Mouse (Mus musculus) adrenal gland, adult 2 months (tissue): ENCODE results near the gene Pcsk1n. TPM values are rescaled to one million over a fixed set of nuclear protein-coding genes. Genes with fewer than 3 reads are reported as not detected.

ENCODE experiments used
- DNase-seq: peaks from one replicate; pipeline ENCODE4 v3.0.0; 2021
- polyA plus RNA-seq: library from polyadenylated mRNA; depleted of rRNA; stranded (reverse); fragments of >200 nt; gene quantifications from 2 replicates; pipeline ENCODE4 v1.2.3, GENCODE M21; 2012; rRNA removed
- total RNA-seq, 2 experiments: library from RNA; stranded (reverse); gene quantifications; 2 replicates each; pipeline ENCODE4 v1.2.3; 2021

Pcsk1n gene
- total and polyA plus RNA-seq, 3 experiments, result 34.7 to 223 (median 59.2) TPM

GRCm38 (mm10) chrX:7947108-7947899, 27.7 kb downstream of the Pcsk1n start, which contains the start of gene Hdac6:
Gene Hdac6, minus strand, starts transcription at chrX:7947889.
- peak; percentile 11 for DNase-seq

GRCm38 (mm10) chrX:7947900-7948492, 28.4 kb downstream of the Pcsk1n start:
- peak; percentile 96 for DNase-seq

- peak; percentile 52 for DNase-seq
Observed at GRCm38 (mm10) chrX:7950091-7950490, 30.5 kb downstream of the Pcsk1n start.

- no peak for DNase-seq
Observed at GRCm38 (mm10) chrX:7958868-7959267, 39.2 kb downstream of the Pcsk1n start.

- no peak for DNase-seq
Observed at GRCm38 (mm10) chrX:7963829-7964626, 44.4 kb downstream of the Pcsk1n start.

GRCm38 (mm10) chrX:7966161-7966560, 46.5 kb downstream of the Pcsk1n start:
- DNase-seq, result no peak

- no peak for DNase-seq
Observed at GRCm38 (mm10) chrX:7967596-7968201, 48.1 kb downstream of the Pcsk1n start.

- DNase-seq, result no peak
Observed at GRCm38 (mm10) chrX:7968226-7968625, 48.6 kb downstream of the Pcsk1n start.

- no peak for DNase-seq
Observed at GRCm38 (mm10) chrX:7968899-7969298, 49.3 kb downstream of the Pcsk1n start.

- DNase-seq, result no peak
Observed at GRCm38 (mm10) chrX:7971292-7971691, 51.7 kb downstream of the Pcsk1n start.

Other genes starting within 250 kb of the Pcsk1n start
- gene Plp2, start 248.4 kb upstream of the Pcsk1n start, total RNA-seq, result 10 to 100 TPM; 72.7 to 93.7 TPM
- 87.0 and 88.3 TPM in 2 replicates for gene Plp2, start 248.4 kb upstream of the Pcsk1n start, polyA plus RNA-seq
- under 1 TPM; 0.35 to 0.76 TPM for gene Magix, start 238.6 kb upstream of the Pcsk1n start, total RNA-seq
- gene Magix, start 238.6 kb upstream of the Pcsk1n start, polyA plus RNA-seq, result 0.77 and 2.5 TPM in 2 replicates
- 10 to 100 TPM; 55.7 to 58.4 TPM for gene Gpkow, start 222.7 kb upstream of the Pcsk1n start, total RNA-seq
- 4.2 and 5.4 TPM in 2 replicates for gene Gpkow, start 222.7 kb upstream of the Pcsk1n start, polyA plus RNA-seq
- gene Wdr45, start 205.5 kb upstream of the Pcsk1n start, total RNA-seq, result 10 to 100 TPM; 63.7 to 68.0 TPM
- gene Wdr45, start 205.5 kb upstream of the Pcsk1n start, polyA plus RNA-seq, result 51.1 and 51.5 TPM in 2 replicates
- not detected for gene Gm45208, start 197.6 kb upstream of the Pcsk1n start, total RNA-seq
- 1.1 and 6.2 TPM in 2 replicates for gene Gm45208, start 197.6 kb upstream of the Pcsk1n start, polyA plus RNA-seq
- 10 to 100 TPM; 12.9 to 17.9 TPM for gene Praf2, start 191.4 kb upstream of the Pcsk1n start, total RNA-seq
- gene Praf2, start 191.4 kb upstream of the Pcsk1n start, polyA plus RNA-seq, result 37.3 and 55.0 TPM in 2 replicates
- 1 to 10 TPM; 2.9 to 3.7 TPM for gene Ccdc120, start 168.9 kb upstream of the Pcsk1n start, total RNA-seq
- 11.6 and 12.8 TPM in 2 replicates for gene Ccdc120, start 168.9 kb upstream of the Pcsk1n start, polyA plus RNA-seq
- 10 to 100 TPM; 45.4 to 59.2 TPM for gene Tfe3, start 157.3 kb upstream of the Pcsk1n start, total RNA-seq
- gene Tfe3, start 157.3 kb upstream of the Pcsk1n start, polyA plus RNA-seq, result 40.7 and 41.3 TPM in 2 replicates
- gene Gripap1, start 130.1 kb upstream of the Pcsk1n start, total RNA-seq, result 10 to 100 TPM; 44.7 to 47.8 TPM
- 18.3 and 19.5 TPM in 2 replicates for gene Gripap1, start 130.1 kb upstream of the Pcsk1n start, polyA plus RNA-seq
- under 1 TPM; 0.86 to 0.92 TPM for gene Kcnd1, start 97.5 kb upstream of the Pcsk1n start, total RNA-seq
- 1.1 and 1.2 TPM in 2 replicates for gene Kcnd1, start 97.5 kb upstream of the Pcsk1n start, polyA plus RNA-seq
- 10 to 100 TPM; 53.9 to 65.8 TPM for gene Otud5, start 78.5 kb upstream of the Pcsk1n start, total RNA-seq
- 34.5 and 51.6 TPM in 2 replicates for gene Otud5, start 78.5 kb upstream of the Pcsk1n start, polyA plus RNA-seq
- gene Pim2, start 41.6 kb upstream of the Pcsk1n start, total RNA-seq, result 10 to 100 TPM in 1 of 2 experiments, 1 to 10 TPM in 1; 7.3 to 12.6 TPM
- 23.0 and 23.7 TPM in 2 replicates for gene Pim2, start 41.6 kb upstream of the Pcsk1n start, polyA plus RNA-seq
- 10 to 100 TPM; 39.6 to 75.3 TPM for gene Slc35a2, start 35.8 kb upstream of the Pcsk1n start, total RNA-seq
- gene Slc35a2, start 35.8 kb upstream of the Pcsk1n start, polyA plus RNA-seq, result 158 and 186 TPM in 2 replicates
- gene Pqbp1, start 20.6 kb upstream of the Pcsk1n start, total RNA-seq, result 100 to 1,000 TPM; 102 to 144 TPM
- gene Pqbp1, start 20.6 kb upstream of the Pcsk1n start, polyA plus RNA-seq, result 93.3 and 120 TPM in 2 replicates
- 100 to 1,000 TPM; 102 to 113 TPM for gene Timm17b, start 20.5 kb upstream of the Pcsk1n start, total RNA-seq
- gene Timm17b, start 20.5 kb upstream of the Pcsk1n start, polyA plus RNA-seq, result 79.3 and 93.5 TPM in 2 replicates
- gene Gm10491, start 12.0 kb upstream of the Pcsk1n start, total RNA-seq, result not detected
- gene Gm10491, start 12.0 kb upstream of the Pcsk1n start, polyA plus RNA-seq, result not detected in 2 replicates
- gene Gm10490, start 10.3 kb upstream of the Pcsk1n start, total RNA-seq, result not detected
- gene Gm10490, start 10.3 kb upstream of the Pcsk1n start, polyA plus RNA-seq, result not detected in 2 replicates
- not detected for gene Eras, start 8.8 kb downstream of the Pcsk1n start, total RNA-seq
- gene Eras, start 8.8 kb downstream of the Pcsk1n start, polyA plus RNA-seq, result not detected in 2 replicates
- gene Hdac6, start 28.1 kb downstream of the Pcsk1n start, total RNA-seq, result 10 to 100 TPM; 13.3 to 16.1 TPM
- gene Hdac6, start 28.1 kb downstream of the Pcsk1n start, polyA plus RNA-seq, result 23.2 and 25.2 TPM in 2 replicates
- under 1 TPM in 1 of 2 experiments, not detected in 1; 0.48 TPM for gene Gata1, start 58.2 kb downstream of the Pcsk1n start, total RNA-seq
- 0.12 and 1.7 TPM in 2 replicates for gene Gata1, start 58.2 kb downstream of the Pcsk1n start, polyA plus RNA-seq
- gene Glod5, start 98.7 kb downstream of the Pcsk1n start, total RNA-seq, result not detected
- gene Glod5, start 98.7 kb downstream of the Pcsk1n start, polyA plus RNA-seq, result not detected in 2 replicates
- gene Suv39h1, start 154.9 kb downstream of the Pcsk1n start, total RNA-seq, result 10 to 100 TPM in 1 of 2 experiments, 1 to 10 TPM in 1; 9.1 to 11.2 TPM
- gene Suv39h1, start 154.9 kb downstream of the Pcsk1n start, polyA plus RNA-seq, result 4.9 and 5.5 TPM in 2 replicates
- 1 to 10 TPM; 2.4 to 3.2 TPM for gene Was, start 170.7 kb downstream of the Pcsk1n start, total RNA-seq
- 2.1 and 2.5 TPM in 2 replicates for gene Was, start 170.7 kb downstream of the Pcsk1n start, polyA plus RNA-seq
- 10 to 100 TPM; 52.4 to 57.7 TPM for gene Wdr13, start 213.1 kb downstream of the Pcsk1n start, total RNA-seq
- 213 and 220 TPM in 2 replicates for gene Wdr13, start 213.1 kb downstream of the Pcsk1n start, polyA plus RNA-seq
- 100 to 1,000 TPM in 1 of 2 experiments, 10 to 100 TPM in 1; 54.5 to 106 TPM for gene Rbm3, start 226.1 kb downstream of the Pcsk1n start, total RNA-seq
- 28.5 and 30.7 TPM in 2 replicates for gene Rbm3, start 226.1 kb downstream of the Pcsk1n start, polyA plus RNA-seq